Mouse (Mus musculus): Measurements from ENCODE around the gene Defb26. TPM values are rescaled to one million over a fixed set of nuclear protein-coding genes. Genes with fewer than 3 reads are reported as not detected.

Gene Defb26
- polyA plus RNA-seq, 1 experiment, result not detected

DNA sequence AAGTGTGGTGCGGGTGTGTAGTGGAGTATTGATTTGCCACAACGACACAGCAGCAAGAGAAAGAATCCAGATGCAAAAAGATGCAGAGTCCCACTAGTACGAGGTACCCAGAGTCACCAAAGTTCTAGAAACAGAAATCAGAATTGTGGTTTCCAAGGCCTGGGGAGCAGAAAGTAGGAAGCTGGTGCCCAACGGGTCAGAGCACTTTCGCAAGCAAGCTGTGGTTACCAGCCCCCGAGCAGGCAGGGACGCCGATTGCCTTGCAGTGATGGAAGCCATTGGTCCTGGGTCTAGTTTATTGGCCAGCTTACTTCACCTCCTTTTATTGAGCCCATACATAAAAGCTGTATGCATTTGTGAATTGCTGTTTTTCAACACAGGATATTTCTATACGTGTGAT is 30.5 kb upstream of the Defb26 start:
- H3K36me3 ChIP-seq (ENCODE audit: control insufficient read depth, insufficient read depth, low read length), result no peaks in the 10 kb centered on the region
- no peak overlapping the region for H3K27ac ChIP-seq (ENCODE audit: insufficient read depth, low read depth, low read length)
- no peaks in the 10 kb centered on the region for H3K27me3 ChIP-seq (ENCODE audit: control insufficient read depth, insufficient read depth, low read length)
- no peak overlapping the region for H3K4me3 ChIP-seq (ENCODE audit: low read depth, low read length)
- WGBS, result 75% methylated on average over 9 of the region's 9 CpGs
- TF ChIP-seq POLR2A (IDR thresholded peaks at IDR 0.05; ENCODE audit: low read depth, low read length), result no peak
- TF ChIP-seq CTCF (IDR thresholded peaks at IDR 0.05; ENCODE audit: extremely low read depth, insufficient read length, insufficient replicate concordance, low read depth, low read length), result no peak
- no peaks in the 10 kb centered on the region for H3K4me1 ChIP-seq (ENCODE audit: control insufficient read depth, insufficient read depth, insufficient read length, low read length)

DNA sequence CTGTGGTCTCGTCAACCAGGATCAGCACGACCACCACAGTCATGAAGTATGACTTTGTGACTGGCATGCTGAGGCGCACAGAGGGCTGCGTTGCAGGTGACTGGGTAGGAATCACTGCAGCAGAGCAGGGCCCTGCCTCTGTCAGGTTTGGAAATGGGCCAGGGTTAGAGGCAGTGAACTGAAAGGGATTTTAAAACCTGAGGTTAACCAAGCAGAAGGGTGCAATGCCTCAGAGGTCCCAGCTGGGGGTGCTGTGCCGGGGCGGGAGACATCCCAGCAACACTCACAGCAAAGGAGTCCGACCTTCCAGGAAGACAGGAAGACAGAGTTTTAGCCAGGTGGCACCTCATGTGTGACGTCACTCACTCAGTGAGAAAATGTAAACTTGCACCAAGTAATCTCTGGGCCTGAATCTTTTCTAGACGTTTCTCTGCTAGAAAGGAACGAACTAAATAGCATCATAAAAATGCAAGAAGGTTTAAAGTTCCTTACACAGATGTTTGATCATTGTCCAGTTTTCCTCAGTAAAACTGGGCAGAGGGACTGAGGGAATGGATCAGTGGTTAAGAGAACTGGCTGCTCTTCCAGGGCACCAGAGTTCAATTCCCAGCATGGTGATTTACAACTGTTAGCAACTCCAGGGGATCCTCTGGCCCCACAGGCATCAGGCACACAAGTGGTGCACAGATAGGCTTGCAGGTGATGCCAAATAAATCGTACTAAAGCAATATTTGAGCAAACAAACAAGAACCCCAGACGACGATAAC is 28.6 kb upstream of the Defb26 start, which contains the start of gene Defb29:
TSS of gene Defb29 (minus strand) at position 155 of the 767 bp plus-strand sequence.
- Histone ChIP-seq H3K36me3 (ENCODE audit: control insufficient read depth, insufficient read depth, low read length) (no peaks in the 10 kb centered on the region), H3K4me1 (ENCODE audit: control insufficient read depth, insufficient read depth, insufficient read length, low read length) (no peaks in the 10 kb centered on the region), H3K27ac (ENCODE audit: insufficient read depth, low read depth, low read length) (no peak within 1 kb of the TSS), H3K4me3 (ENCODE audit: low read depth, low read length) (no peak within 1 kb of the TSS), H3K27me3 (ENCODE audit: control insufficient read depth, insufficient read depth, low read length) (no peaks in the 10 kb centered on the region)
- no peak for TF ChIP-seq POLR2A (IDR thresholded peaks at IDR 0.05; ENCODE audit: low read depth, low read length)
- no peak for TF ChIP-seq CTCF (IDR thresholded peaks at IDR 0.05; ENCODE audit: extremely low read depth, insufficient read length, insufficient replicate concordance, low read depth, low read length)
- 34% methylated on average over 13 of the region's 13 CpGs for WGBS

DNA sequence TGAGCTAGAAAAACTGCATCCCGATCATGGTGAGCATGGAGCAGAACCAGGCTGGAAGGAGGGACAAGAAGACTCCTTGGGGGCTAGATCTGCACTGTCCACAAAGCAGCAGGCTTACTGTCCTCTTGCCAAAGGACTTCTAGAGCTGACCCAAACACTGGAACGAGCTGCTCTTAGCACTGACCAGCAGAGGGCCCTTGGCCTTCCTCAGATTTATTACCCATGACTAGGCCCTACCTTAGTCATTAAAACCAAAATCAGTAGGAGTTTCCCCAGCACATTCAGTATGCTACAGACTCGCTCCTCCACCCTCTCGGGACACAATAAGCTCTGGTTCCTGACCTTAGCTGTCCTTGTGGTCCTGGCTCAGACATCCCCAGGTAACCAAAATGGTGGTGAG is 6.5 kb upstream of the Defb26 start, which contains the start of gene Defb28:
TSS of gene Defb28 (plus strand) at position 275 of the 400 bp plus-strand sequence.
- no peak for TF ChIP-seq POLR2A (IDR thresholded peaks at IDR 0.05; ENCODE audit: low read depth, low read length)
- no peak for TF ChIP-seq CTCF (IDR thresholded peaks at IDR 0.05; ENCODE audit: extremely low read depth, insufficient read length, insufficient replicate concordance, low read depth, low read length)
- no peaks in the 10 kb centered on the region for H3K36me3 ChIP-seq (ENCODE audit: control insufficient read depth, insufficient read depth, low read length)

DNA sequence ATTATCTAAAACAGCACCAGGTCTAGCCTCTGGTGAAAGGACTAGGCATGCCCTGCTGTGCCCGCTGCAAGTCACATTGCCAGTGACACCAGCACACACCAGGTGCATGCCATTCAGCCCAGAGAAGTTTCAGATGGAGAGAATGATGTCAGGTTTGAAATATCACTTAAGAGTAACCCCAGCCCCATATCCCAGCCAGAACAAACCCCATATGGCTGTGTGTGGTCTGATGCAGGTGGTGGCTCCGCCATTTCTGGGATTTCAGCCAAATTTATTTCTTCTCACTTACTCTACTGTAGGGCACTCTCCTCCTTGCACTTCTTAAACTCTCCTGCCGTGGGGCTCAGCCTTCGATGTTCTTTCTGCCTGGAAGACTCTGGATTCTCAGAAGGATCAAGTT is 4.6 kb upstream of the Defb26 start:
- H3K36me3 ChIP-seq (ENCODE audit: control insufficient read depth, insufficient read depth, low read length), result no peaks in the 10 kb centered on the region
- no peaks in the 10 kb centered on the region for H3K4me1 ChIP-seq (ENCODE audit: control insufficient read depth, insufficient read depth, insufficient read length, low read length)
- H3K4me3 ChIP-seq (ENCODE audit: low read depth, low read length), result no peak overlapping the region
- H3K27me3 ChIP-seq (ENCODE audit: control insufficient read depth, insufficient read depth, low read length), result no peaks in the 10 kb centered on the region
- H3K27ac ChIP-seq (ENCODE audit: insufficient read depth, low read depth, low read length), result no peak overlapping the region
- TF ChIP-seq POLR2A (IDR thresholded peaks at IDR 0.05; ENCODE audit: low read depth, low read length), result no peak
- no peak for TF ChIP-seq CTCF (IDR thresholded peaks at IDR 0.05; ENCODE audit: extremely low read depth, insufficient read length, insufficient replicate concordance, low read depth, low read length)
- 56% methylated on average over 4 of the region's 4 CpGs for WGBS

More for the DNA sequence above, 6.5 kb upstream of the Defb26 start, which contains the start of gene Defb28:
- no peaks in the 10 kb centered on the region for H3K4me1 ChIP-seq (ENCODE audit: control insufficient read depth, insufficient read depth, insufficient read length, low read length)
- no peak within 1 kb of the TSS for H3K4me3 ChIP-seq (ENCODE audit: low read depth, low read length)
- H3K27ac ChIP-seq (ENCODE audit: insufficient read depth, low read depth, low read length), result no peak within 1 kb of the TSS
- WGBS, result 69% methylated on average over 4 of the region's 4 CpGs
- no peaks in the 10 kb centered on the region for H3K27me3 ChIP-seq (ENCODE audit: control insufficient read depth, insufficient read depth, low read length)

DNA sequence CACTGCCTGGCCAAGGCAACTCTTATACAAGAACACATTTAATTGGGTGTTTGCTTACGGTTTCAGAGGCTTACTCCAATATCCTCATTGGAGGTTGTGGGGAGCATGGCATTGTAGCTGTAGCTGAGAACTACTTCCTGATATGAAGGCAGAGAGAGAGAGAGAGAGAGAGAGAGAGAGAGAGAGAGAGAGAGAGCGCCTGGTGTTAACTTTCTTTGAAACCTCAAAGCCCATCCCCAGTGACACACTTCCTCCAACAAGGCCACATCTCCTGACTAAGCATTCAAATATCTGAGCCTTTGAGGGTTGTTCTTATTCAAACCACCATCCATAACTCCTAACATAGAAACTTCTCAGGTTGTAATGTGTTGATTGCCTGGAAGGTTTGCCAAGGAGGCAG is 7.5 kb downstream of the Defb26 start:
- no peaks in the 10 kb centered on the region for H3K36me3 ChIP-seq (ENCODE audit: control insufficient read depth, insufficient read depth, low read length)
- peaks cover 2% of the 10 kb centered on the region; the same call in 1 of the 2 replicates for H3K27me3 ChIP-seq (ENCODE audit: control insufficient read depth, insufficient read depth, low read length)
- no peak for TF ChIP-seq POLR2A (IDR thresholded peaks at IDR 0.05; ENCODE audit: low read depth, low read length)
- no peak overlapping the region for H3K4me3 ChIP-seq (ENCODE audit: low read depth, low read length)
- 68% methylated on average over 2 of the region's 2 CpGs for WGBS
- H3K4me1 ChIP-seq (ENCODE audit: control insufficient read depth, insufficient read depth, insufficient read length, low read length), result no peaks in the 10 kb centered on the region
- no peak overlapping the region for H3K27ac ChIP-seq (ENCODE audit: insufficient read depth, low read depth, low read length)

DNA sequence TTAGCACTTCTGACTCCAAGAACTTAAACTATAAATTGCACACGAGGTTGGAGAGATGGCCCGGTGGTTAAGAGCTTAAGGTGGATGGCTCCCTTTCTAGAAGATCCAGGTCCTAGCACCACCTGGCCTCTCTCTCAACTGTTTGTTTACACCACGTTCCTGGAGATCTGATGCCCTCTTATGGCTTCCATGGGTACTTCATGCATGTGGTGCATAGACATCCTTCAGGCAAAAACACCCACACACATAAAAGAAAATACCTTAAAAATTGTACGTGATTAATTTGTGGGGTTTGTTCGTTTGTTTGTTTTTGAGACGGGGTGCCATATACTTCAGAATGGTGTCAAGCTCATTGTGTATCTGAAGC is 10.6 kb downstream of the Defb26 start:
- TF ChIP-seq POLR2A (IDR thresholded peaks at IDR 0.05; ENCODE audit: low read depth, low read length) (no peak), CTCF (IDR thresholded peaks at IDR 0.05; ENCODE audit: extremely low read depth, insufficient read length, insufficient replicate concordance, low read depth, low read length) (no peak)
- WGBS, result 72% methylated on average over 6 of the region's 6 CpGs
- H3K27me3 ChIP-seq (ENCODE audit: control insufficient read depth, insufficient read depth, low read length), result no peaks in the 10 kb centered on the region
- H3K27ac ChIP-seq (ENCODE audit: insufficient read depth, low read depth, low read length), result no peak overlapping the region
- no peak overlapping the region for H3K4me3 ChIP-seq (ENCODE audit: low read depth, low read length)
- H3K36me3 ChIP-seq (ENCODE audit: control insufficient read depth, insufficient read depth, low read length), result no peaks in the 10 kb centered on the region
- no peaks in the 10 kb centered on the region for H3K4me1 ChIP-seq (ENCODE audit: control insufficient read depth, insufficient read depth, insufficient read length, low read length)

DNA sequence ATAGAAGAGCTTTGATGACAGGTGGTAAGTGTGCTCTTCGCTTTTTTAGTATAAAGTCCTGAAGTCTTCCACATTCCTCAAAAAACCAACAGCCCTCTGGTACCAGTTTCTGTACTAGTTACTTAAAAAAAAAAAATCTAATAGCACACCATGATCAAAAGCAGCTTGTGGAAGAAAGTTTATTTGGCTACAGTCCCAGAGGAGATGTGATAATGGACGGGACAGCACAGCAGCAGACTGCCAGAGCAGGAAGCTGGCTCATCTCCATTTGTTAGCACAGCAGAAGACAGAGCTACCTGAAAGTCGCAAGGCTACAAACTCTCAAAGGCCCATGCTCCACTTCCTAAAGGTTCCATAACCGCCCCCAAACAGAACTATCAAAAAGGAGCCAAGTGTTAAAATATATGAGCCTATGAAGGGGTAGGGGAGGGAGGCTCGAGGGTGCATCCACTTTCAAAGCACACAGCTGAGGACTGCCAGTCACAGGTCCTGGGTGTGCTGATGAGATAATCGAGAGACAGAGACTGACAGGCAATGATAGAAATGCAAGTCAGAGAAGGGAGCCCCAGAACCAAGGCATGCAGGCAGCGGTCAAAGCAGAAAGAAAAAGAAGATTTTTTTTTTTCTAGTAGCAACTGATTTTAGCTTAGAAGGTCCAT is 11.2 kb downstream of the Defb26 start:
- TF ChIP-seq CTCF (IDR thresholded peaks at IDR 0.05; ENCODE audit: extremely low read depth, insufficient read length, insufficient replicate concordance, low read depth, low read length) (no peak), POLR2A (IDR thresholded peaks at IDR 0.05; ENCODE audit: low read depth, low read length) (no peak)
- H3K36me3 ChIP-seq (ENCODE audit: control insufficient read depth, insufficient read depth, low read length), result no peaks in the 10 kb centered on the region
- no peaks in the 10 kb centered on the region for H3K27me3 ChIP-seq (ENCODE audit: control insufficient read depth, insufficient read depth, low read length)

More for the DNA sequence above, 11.2 kb downstream of the Defb26 start:
- no peak overlapping the region for H3K27ac ChIP-seq (ENCODE audit: insufficient read depth, low read depth, low read length)
- 47% methylated on average over 7 of the region's 7 CpGs for WGBS
- H3K4me3 ChIP-seq (ENCODE audit: low read depth, low read length), result no peak overlapping the region
- H3K4me1 ChIP-seq (ENCODE audit: control insufficient read depth, insufficient read depth, insufficient read length, low read length), result no peaks in the 10 kb centered on the region
